Mouse (Mus musculus) ES-Bruce4 (cell line): Measurements from ENCODE around the gene Arid1a.

Experiments used
- CTCF ChIP-seq: IDR thresholded peaks from one replicate; pipeline ENCODE4 v1.8.1; 2011; ENCODE audit warnings: low read depth, low read length
- EP300 ChIP-seq: IDR thresholded peaks from 2 replicates; pipeline ENCODE4 v1.6.1; 2011; ENCODE audit warnings: low read depth, low read length; ENCODE audit not compliant: insufficient read depth
- POLR2A ChIP-seq: IDR thresholded peaks from one replicate; pipeline ENCODE4 v1.8.1; 2011; ENCODE audit warnings: low read length; ENCODE audit not compliant: insufficient read depth

- TF ChIP-seq POLR2A = no peak
- TF ChIP-seq CTCF = no peak
- no peak for TF ChIP-seq EP300
Measured at GRCm38 (mm10) chr4:133700905-133701368, 55.6 kb downstream of the Arid1a start.
